In the genomic region with DNA sequence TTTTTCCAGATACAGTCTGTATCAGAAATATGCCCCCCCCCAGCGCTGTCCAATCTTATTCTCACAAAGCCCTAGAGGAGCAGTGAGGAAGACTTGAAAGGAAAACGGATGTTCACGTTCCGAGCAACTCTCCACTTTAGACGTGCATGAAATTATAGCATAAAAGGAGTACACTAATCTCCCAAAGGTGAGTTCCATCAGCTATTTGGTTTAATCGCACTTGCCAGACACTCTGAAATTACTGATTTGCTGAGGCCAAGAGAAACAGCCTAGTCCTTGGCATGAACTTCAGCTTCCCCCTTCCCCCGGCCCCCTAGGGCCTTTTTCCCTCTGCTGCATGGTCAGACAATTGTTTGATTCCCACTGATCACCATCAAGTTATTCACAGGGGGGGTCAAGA, we compare ENCODE assay signal across 8 mouse cellular contexts. TPM values are rescaled to one million over a fixed set of nuclear protein-coding genes. Genes with fewer than 3 reads are reported as not detected.
DNase-seq lines count a peak whose midpoint lies in the region; ATAC-seq and TF ChIP-seq lines count a peak whose summit lies in the region.

No protein-coding gene starts in this region.

- H3K9ac ChIP-seq in lung, embryonic 15.5 days = peak overlapping the region; percentile 88
- peak overlapping the region; percentile 92 for H3K9ac ChIP-seq in embryonic facial prominence, embryonic 14.5 days (ENCODE audit: low read depth, low read length)
- peak overlapping the region; percentile 95 for H3K9ac ChIP-seq in limb, embryonic 12.5 days (replicated peaks)

- no peak for ATAC-seq in lung, embryonic 15.5 days (ENCODE audit: borderline replicate concordance, extremely low read depth, low FRiP score, low TSS enrichment)
- no peak for ATAC-seq in embryonic facial prominence, embryonic 14.5 days (ENCODE audit: low read depth)
- no peak for ATAC-seq in limb, embryonic 12.5 days (ENCODE audit: insufficient number of reproducible peaks, insufficient read depth, low FRiP score, low TSS enrichment, low read depth)

- no peaks in the 10 kb centered on the region for H3K27me3 ChIP-seq in lung, embryonic 15.5 days
- no peaks in the 10 kb centered on the region for H3K27me3 ChIP-seq in embryonic facial prominence, embryonic 14.5 days (replicated peaks; ENCODE audit: control insufficient read depth, insufficient read depth, low read length)
- no peaks in the 10 kb centered on the region for H3K27me3 ChIP-seq in limb, embryonic 12.5 days

- H3K4me2 ChIP-seq in lung, embryonic 15.5 days = peak overlapping the region; percentile 84
- peak overlapping the region; percentile 96 for H3K4me2 ChIP-seq in embryonic facial prominence, embryonic 14.5 days (ENCODE audit: low read depth, low read length)
- H3K4me2 ChIP-seq in limb, embryonic 12.5 days = peak overlapping the region; percentile 96

- no peak for TF ChIP-seq CTCF in olfactory bulb, adult 2 months (IDR thresholded peaks at IDR 0.05; ENCODE audit: insufficient read depth, low read depth, low read length)

- DNase-seq in lung, postnatal 25 days (ENCODE audit: low spot score) = no peak
- DNase-seq in embryonic facial prominence, embryonic 14.5 days (ENCODE audit: low spot score) = no peak
- DNase-seq in cerebellum, adult 9-11 months = no peak
- no peak for DNase-seq in adrenal gland, postnatal 25 days
- DNase-seq in left cerebral cortex, adult 8-10 months (ENCODE audit: low spot score in 2 of 2) = no peak

- no peaks in the 10 kb centered on the region for H3K36me3 ChIP-seq in lung, embryonic 15.5 days
- H3K36me3 ChIP-seq in embryonic facial prominence, embryonic 14.5 days (ENCODE audit: control insufficient read depth, insufficient read depth, low read length) = no peaks in the 10 kb centered on the region
- H3K36me3 ChIP-seq in limb, embryonic 12.5 days = 0 out of 2 replicates have a peak, but pooled peaks cover 3% of the 10 kb centered on the region

- H3K4me1 ChIP-seq in lung, embryonic 15.5 days = peaks cover 19% of the 10 kb centered on the region
- peaks cover 23% of the 10 kb centered on the region for H3K4me1 ChIP-seq in embryonic facial prominence, embryonic 14.5 days (ENCODE audit: control insufficient read depth, insufficient read depth, low read length)
- peaks cover 40% of the 10 kb centered on the region for H3K4me1 ChIP-seq in limb, embryonic 12.5 days (replicated peaks)
- peaks cover 14% of the 10 kb centered on the region for H3K4me1 ChIP-seq in olfactory bulb, adult 2 months (ENCODE audit: control insufficient read depth, insufficient read depth, low read length)

- H3K9me3 ChIP-seq in lung, embryonic 15.5 days = no peaks in the 10 kb centered on the region
- H3K9me3 ChIP-seq in embryonic facial prominence, embryonic 14.5 days (ENCODE audit: control insufficient read depth, low read length) = no peaks in the 10 kb centered on the region; the same call in 1 of the 2 replicates
- H3K9me3 ChIP-seq in limb, embryonic 12.5 days = no peaks in the 10 kb centered on the region

- TF ChIP-seq POLR2A in olfactory bulb, adult 2 months (IDR thresholded peaks at IDR 0.05; ENCODE audit: insufficient read depth, low read depth, low read length) = no peak

- H3K4me3 ChIP-seq in lung, embryonic 15.5 days = peak overlapping the region; percentile 99
- H3K4me3 ChIP-seq in embryonic facial prominence, embryonic 14.5 days (ENCODE audit: low read depth, low read length) = peak overlapping the region; percentile 98
- peak overlapping the region; percentile 98 for H3K4me3 ChIP-seq in limb, embryonic 12.5 days (replicated peaks)
- H3K4me3 ChIP-seq in olfactory bulb, adult 2 months (ENCODE audit: insufficient read depth, low read depth, low read length) = peak overlapping the region; percentile 95

- WGBS in lung, embryonic 15.5 days = 3% methylated on average over 7 of the region's 7 CpGs
- 4% methylated on average over 7 of the region's 7 CpGs for WGBS in embryonic facial prominence, embryonic 14.5 days
- WGBS in limb, embryonic 12.5 days = 10% methylated on average over 7 of the region's 7 CpGs
- WGBS in olfactory bulb, adult 2 months = 3% methylated on average over 7 of the region's 7 CpGs

- H3K27ac ChIP-seq in lung, embryonic 15.5 days = no peak overlapping the region
- no peak overlapping the region for H3K27ac ChIP-seq in embryonic facial prominence, embryonic 14.5 days (replicated peaks; ENCODE audit: low read depth, low read length)
- no peak overlapping the region for H3K27ac ChIP-seq in limb, embryonic 12.5 days
- H3K27ac ChIP-seq in olfactory bulb, adult 2 months (ENCODE audit: insufficient read depth, low read depth, low read length) = no peak overlapping the region

RNA-seq across cellular contexts. Expression of gene Usp7, which starts 55.4 kb away (rescaled TPM):
- 24.8 and 26.7 TPM in 2 replicates for polyA plus RNA-seq in lung, embryonic 15.5 days (2015; fragmentation: Nextera tagmentation; extraction: Ambion mirVana)
- polyA plus RNA-seq in embryonic facial prominence, embryonic 14.5 days (2014; fragmentation: Nextera tagmentation; extraction: Ambion mirVana) = 35.7 and 39.2 TPM in 2 replicates
- 33.5 and 38.4 TPM in 2 replicates for polyA plus RNA-seq in limb, embryonic 12.5 days (2016; fragmentation: Nextera tagmentation; extraction: Ambion mirVana)
- 486 TPM in 1 of 2 replicates, not detected in the other for polyA plus RNA-seq in olfactory bulb, adult 2 months (2012; ENCODE audit: insufficient read depth, insufficient read length, low replicate concordance, missing spikeins)
- 112 and 133 TPM in 2 replicates for total RNA-seq in adrenal gland, postnatal 25 days (2021)
- 100 to 1,000 TPM; 149 to 164 (median 158) TPM for total RNA-seq in left cerebral cortex, adult 8-10 months (2022)

RNA-seq across cellular contexts. Expression of gene Gm5767, which starts 56.2 kb away (rescaled TPM):
- polyA plus RNA-seq in lung, embryonic 15.5 days (2015; fragmentation: Nextera tagmentation; extraction: Ambion mirVana) = not detected in 2 replicates
- polyA plus RNA-seq in embryonic facial prominence, embryonic 14.5 days (2014; fragmentation: Nextera tagmentation; extraction: Ambion mirVana) = not detected in 2 replicates
- polyA plus RNA-seq in limb, embryonic 12.5 days (2016; fragmentation: Nextera tagmentation; extraction: Ambion mirVana) = not detected in 2 replicates
- not detected in 2 replicates for polyA plus RNA-seq in olfactory bulb, adult 2 months (2012; ENCODE audit: insufficient read depth, insufficient read length, low replicate concordance, missing spikeins)
- total RNA-seq in adrenal gland, postnatal 25 days (2021) = not detected in 2 replicates
- total RNA-seq in left cerebral cortex, adult 8-10 months (2022) = not detected
